Mouse (Mus musculus): Measurements from ENCODE around the gene Jak2.

The Jak2 gene

GRCm38 (mm10) chr19:29361468-29362130 lies 110.0 kb downstream of the Jak2 start:
- DNase-seq (ENCODE audit: low read depth, low spot score): peak; percentile 93

- DNase-seq (ENCODE audit: low read depth, low spot score): no peak
Observed at GRCm38 (mm10) chr19:29362173-29362930, 110.7 kb downstream of the Jak2 start.
